Mouse (Mus musculus) heart, embryonic 12.5 days (tissue): ENCODE measurements around the gene Ddx50. TPM values are rescaled to one million over a fixed set of nuclear protein-coding genes. Genes with fewer than 3 reads are reported as not detected.
"Not testable (repeated sequence)": the region's sequence is repeated elsewhere in the genome, so short reads cannot be mapped to it uniquely, and the experiment has no call there.

ENCODE experiments used
- ATAC-seq: fragments of 200-750 bp; cut with Nextera tagmentation; 2 replicates; pipeline ENCODE4 v1.8.0; 2017; ENCODE audit warnings: moderate TSS enrichment, moderate library complexity; ENCODE audit not compliant: insufficient number of reproducible peaks, low FRiP score
- H3K27ac ChIP-seq: fragments of 300-500 bp; sonication (generic); 2 replicates; pipeline ENCODE4 v1.5.1; 2016; ENCODE audit warnings: mild to moderate bottlenecking, moderate library complexity; ENCODE audit not compliant: poor library complexity, severe bottlenecking
- H3K27me3 ChIP-seq: fragments of 300-500 bp; sonication (generic); replicated peaks from 2 replicates; pipeline ENCODE4 v1.6.1; 2016; ENCODE audit warnings: mild to moderate bottlenecking, moderate library complexity
- H3K36me3 ChIP-seq: fragments of 300-500 bp; sonication (generic); 2 replicates; pipeline ENCODE4 v1.6.1; 2016; ENCODE audit warnings: mild to moderate bottlenecking, moderate library complexity
- H3K4me1 ChIP-seq: fragments of 300-500 bp; sonication (generic); replicated peaks from 2 replicates; pipeline ENCODE4 v1.6.1; 2016; ENCODE audit warnings: mild to moderate bottlenecking
- H3K4me2 ChIP-seq: fragments of 300-500 bp; sonication (generic); 2 replicates; pipeline ENCODE4 v1.6.1; 2016; ENCODE audit warnings: mild to moderate bottlenecking, moderate library complexity
- H3K4me3 ChIP-seq: fragments of 300-500 bp; sonication (generic); 2 replicates; pipeline ENCODE4 v1.5.1; 2016; ENCODE audit warnings: mild to moderate bottlenecking
- H3K9ac ChIP-seq: fragments of 300-500 bp; sonication (generic); 2 replicates; pipeline ENCODE4 v1.6.1; 2016; ENCODE audit warnings: mild to moderate bottlenecking, moderate library complexity
- H3K9me3 ChIP-seq: fragments of 300-500 bp; sonication (generic); replicated peaks from 2 replicates; pipeline ENCODE4 v1.6.1; 2016; ENCODE audit warnings: mild to moderate bottlenecking, moderate library complexity
- WGBS: fragments of 180-500 bp; shearing (Covaris S2); methylation state at CpG from one replicate; pipeline ENCODE4 v1.1.7; 2016; 5-methylcytosine and 5-hydroxymethylcytosine counted together
- polyA plus RNA-seq: library from polyadenylated mRNA; unstranded; fragments of >200 nt; fragmentation: Nextera tagmentation; extraction: Ambion mirVana; gene quantifications from 2 replicates; pipeline ENCODE4 v1.2.1, GENCODE M21; 2016

Gene Ddx50
- polyA plus RNA-seq, 1 experiment from 2014 or later, result 112 TPM

DNA sequence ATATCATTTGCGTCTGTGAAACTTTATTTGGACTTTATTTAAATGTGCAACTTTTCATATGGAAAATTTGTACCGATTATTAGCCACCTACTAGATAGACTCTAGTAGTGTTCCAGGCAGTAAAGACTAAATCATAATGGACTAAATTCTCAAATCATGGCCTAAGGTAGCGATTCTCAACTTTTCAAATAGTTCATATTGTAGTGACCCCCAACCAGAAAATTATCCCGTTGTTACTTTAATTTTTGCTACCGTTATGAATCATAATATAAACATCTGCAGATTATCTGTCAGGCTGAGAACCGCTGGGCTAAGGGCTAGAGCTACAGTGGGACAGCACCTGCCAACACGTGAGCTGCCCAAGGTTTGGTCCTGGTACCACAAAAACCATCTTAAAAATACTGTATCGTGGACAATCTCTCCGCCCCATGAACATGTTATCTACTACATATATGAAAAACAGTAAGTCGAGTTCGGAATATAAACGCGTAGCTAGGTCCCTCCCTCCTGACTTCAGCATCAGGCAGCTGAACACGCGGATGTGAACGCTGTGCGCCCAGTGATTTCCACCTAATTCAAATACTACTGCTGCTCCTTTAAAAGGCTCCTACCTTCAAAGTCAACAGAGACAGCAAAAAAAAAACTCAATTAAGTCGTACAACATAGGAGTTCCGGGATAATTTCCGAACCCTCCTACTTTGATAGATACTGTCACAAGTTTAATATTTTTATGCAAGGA, 49.8 kb downstream of the Ddx50 start:
- Histone ChIP-seq H3K36me3 (peaks cover 19% of the 10 kb centered on the region), H3K4me2 (peak overlapping the region; percentile 90), H3K27ac (no peak overlapping the region), H3K27me3 (no peaks in the 10 kb centered on the region), H3K9me3 (no peaks in the 10 kb centered on the region), H3K4me1 (peaks cover 15% of the 10 kb centered on the region; the same call in 1 of the 2 replicates), H3K9ac (peak overlapping the region; percentile 73), H3K4me3 (peak overlapping the region; percentile 68)
- no peak for ATAC-seq
- 10% methylated on average over 20 of the region's 20 CpGs for WGBS

GRCm38 (mm10) chr10:62600056-62600455, 51.0 kb downstream of the Ddx50 start:
- WGBS, result 90% methylated on average over 6 of the region's 6 CpGs
- H3K4me3 ChIP-seq, result no peak overlapping the region
- no peaks in the 10 kb centered on the region for H3K27me3 ChIP-seq
- H3K4me2 ChIP-seq, result no peak overlapping the region
- no peak for ATAC-seq
- H3K9ac ChIP-seq, result no peak overlapping the region
- H3K27ac ChIP-seq, result no peak overlapping the region
- H3K9me3 ChIP-seq, result no peaks in the 10 kb centered on the region
- peaks cover 15% of the 10 kb centered on the region; the same call in 1 of the 2 replicates for H3K4me1 ChIP-seq
- peaks cover 25% of the 10 kb centered on the region for H3K36me3 ChIP-seq

GRCm38 (mm10) chr10:62599311-62599710, 51.7 kb downstream of the Ddx50 start:
- not testable (repeated sequence) for ATAC-seq

DNA sequence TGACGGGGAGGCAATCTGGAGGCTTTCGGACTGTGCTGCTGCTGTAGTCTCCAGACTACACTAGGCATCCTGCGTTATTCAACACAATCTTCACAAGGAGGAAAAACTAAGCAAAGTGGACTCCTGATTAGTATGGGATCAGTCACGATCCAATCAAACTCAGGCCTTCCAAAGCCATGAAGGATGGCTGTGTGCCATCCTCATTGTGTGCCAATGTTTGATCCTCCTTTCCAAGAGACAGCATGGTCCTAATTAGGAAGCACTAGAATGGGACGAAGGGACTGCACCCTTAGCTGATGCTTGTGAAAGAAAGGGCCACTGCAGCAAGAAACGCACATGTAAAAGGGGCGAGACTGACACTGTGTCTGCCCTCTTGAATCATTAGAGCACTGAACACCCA, 58.5 kb downstream of the Ddx50 start:
- 85% methylated on average over 7 of the region's 7 CpGs for WGBS
- H3K4me2 ChIP-seq, result no peak overlapping the region
- peaks cover 83% of the 10 kb centered on the region for H3K36me3 ChIP-seq
- peaks cover 10% of the 10 kb centered on the region for H3K4me1 ChIP-seq
- H3K9me3 ChIP-seq, result no peaks in the 10 kb centered on the region
- no peaks in the 10 kb centered on the region for H3K27me3 ChIP-seq
- H3K4me3 ChIP-seq, result no peak overlapping the region
- no peak for ATAC-seq
- H3K9ac ChIP-seq, result no peak overlapping the region
- H3K27ac ChIP-seq, result no peak overlapping the region

More at GRCm38 (mm10) chr10:62599311-62599710, 51.7 kb downstream of the Ddx50 start:
- not testable (repeated sequence) for H3K27me3 ChIP-seq, H3K9ac ChIP-seq, H3K27ac ChIP-seq, H3K9me3 ChIP-seq, H3K4me2 ChIP-seq, H3K4me3 ChIP-seq
- 96% methylated on average over 3 of the region's 3 CpGs for WGBS
- H3K4me1 ChIP-seq, result peaks cover 15% of the 10 kb centered on the region; the same call in 1 of the 2 replicates
- peaks cover 32% of the 10 kb centered on the region for H3K36me3 ChIP-seq

- Histone ChIP-seq H3K9me3 (no peaks in the 10 kb centered on the region), H3K4me3 (no peak overlapping the region), H3K27ac (no peak overlapping the region), H3K4me1 (peaks cover 10% of the 10 kb centered on the region), H3K27me3 (no peaks in the 10 kb centered on the region), H3K9ac (no peak overlapping the region), H3K36me3 (peaks cover 95% of the 10 kb centered on the region), H3K4me2 (no peak overlapping the region)
- WGBS, result 46% methylated on average over 6 of the region's 6 CpGs
- no peak for ATAC-seq
These were observed 60.8 kb downstream of the Ddx50 start for GRCm38 (mm10) chr10:62590200-62590599.

DNA sequence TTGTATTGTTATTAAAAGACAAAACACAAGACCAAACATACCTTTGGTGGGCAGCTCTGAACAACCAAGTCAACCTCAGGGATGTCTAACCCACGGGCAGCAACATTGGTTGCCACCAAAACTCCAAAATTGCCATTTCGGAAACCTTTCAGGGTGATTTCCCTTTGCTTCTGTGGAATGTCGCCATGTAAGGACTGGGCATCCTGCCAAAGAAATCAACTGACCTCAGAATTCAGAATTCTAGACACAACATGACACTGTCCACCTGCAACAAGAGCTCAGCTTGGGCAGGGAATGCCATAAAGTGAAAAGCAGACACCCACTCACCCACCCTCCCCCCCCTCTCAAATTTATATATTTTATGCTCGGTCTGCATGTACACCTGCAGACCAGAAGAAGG, 62.4 kb downstream of the Ddx50 start:
- peaks cover 10% of the 10 kb centered on the region for H3K4me1 ChIP-seq
- peak; percentile 23; the same call in 1 of the 2 replicates for ATAC-seq
- H3K27ac ChIP-seq, result no peak overlapping the region
- H3K9ac ChIP-seq, result no peak overlapping the region
- H3K9me3 ChIP-seq, result no peaks in the 10 kb centered on the region
- peaks cover 96% of the 10 kb centered on the region for H3K36me3 ChIP-seq
- H3K4me3 ChIP-seq, result no peak overlapping the region
- no peak overlapping the region for H3K4me2 ChIP-seq
- H3K27me3 ChIP-seq, result no peaks in the 10 kb centered on the region
- 66% methylated on average over 4 of the region's 4 CpGs for WGBS

DNA sequence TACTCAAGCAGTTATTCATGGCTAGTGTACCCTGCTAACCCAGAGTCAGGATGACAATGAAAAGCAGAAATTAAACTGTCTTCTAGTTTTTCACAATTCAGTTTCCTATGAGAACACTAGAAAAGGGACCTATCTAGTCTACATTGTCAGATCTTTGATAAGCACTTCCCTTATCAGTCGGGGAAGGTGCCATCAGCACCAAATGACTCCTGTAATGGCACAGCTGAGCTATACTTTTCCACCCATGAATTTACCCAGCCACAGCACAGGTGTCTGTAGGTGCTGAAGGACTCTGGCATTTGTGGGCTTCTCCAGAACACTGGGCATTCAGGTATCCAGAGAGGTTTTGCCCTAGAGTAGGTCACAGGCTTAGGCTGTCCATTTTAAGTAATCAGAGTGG, 67.8 kb downstream of the Ddx50 start:
- Histone ChIP-seq H3K4me3 (no peak overlapping the region), H3K4me2 (no peak overlapping the region), H3K36me3 (peaks cover 80% of the 10 kb centered on the region), H3K9ac (no peak overlapping the region), H3K9me3 (no peaks in the 10 kb centered on the region), H3K4me1 (peaks cover 6% of the 10 kb centered on the region; the same call in 1 of the 2 replicates), H3K27me3 (no peaks in the 10 kb centered on the region), H3K27ac (no peak overlapping the region)
- WGBS, result 66% methylated on average over 1 of the region's 1 CpGs
- ATAC-seq, result no peak

GRCm38 (mm10) chr10:62582701-62583100, 68.3 kb downstream of the Ddx50 start:
- Histone ChIP-seq H3K27me3 (no peaks in the 10 kb centered on the region), H3K27ac (no peak overlapping the region), H3K4me1 (peaks cover 4% of the 10 kb centered on the region), H3K4me3 (no peak overlapping the region), H3K36me3 (peaks cover 75% of the 10 kb centered on the region), H3K9me3 (no peaks in the 10 kb centered on the region), H3K9ac (no peak overlapping the region), H3K4me2 (no peak overlapping the region)
- WGBS, result 79% methylated on average over 7 of the region's 7 CpGs
- ATAC-seq, result no peak

DNA sequence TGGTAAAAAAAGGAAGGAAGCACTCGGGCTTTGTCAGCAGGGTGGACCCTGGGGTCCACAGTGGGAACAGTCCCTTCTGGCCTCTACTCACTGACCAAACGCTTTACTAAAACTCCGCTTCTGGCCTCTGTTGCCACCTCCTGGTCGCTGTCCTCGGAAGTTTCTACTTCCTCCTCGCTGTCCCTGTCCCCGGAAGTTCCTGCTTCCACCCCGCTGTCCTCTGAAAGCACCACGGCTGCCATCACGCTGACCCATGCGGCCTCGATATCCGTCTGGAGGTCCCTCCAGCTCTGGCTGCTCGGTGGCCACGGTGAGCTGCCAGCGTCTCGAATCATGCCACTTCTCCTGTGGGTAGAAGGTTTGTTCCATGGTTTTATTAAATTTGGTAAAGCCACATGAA, 68.8 kb downstream of the Ddx50 start:
- peaks cover 71% of the 10 kb centered on the region for H3K36me3 ChIP-seq
- no peak for ATAC-seq
- H3K9ac ChIP-seq, result no peak overlapping the region
- H3K4me3 ChIP-seq, result no peak overlapping the region
- no peaks in the 10 kb centered on the region for H3K9me3 ChIP-seq
- 87% methylated on average over 17 of the region's 17 CpGs for WGBS
- H3K27ac ChIP-seq, result no peak overlapping the region
- no peak overlapping the region for H3K4me2 ChIP-seq
- no peaks in the 10 kb centered on the region for H3K27me3 ChIP-seq
- H3K4me1 ChIP-seq, result peaks cover 8% of the 10 kb centered on the region

GRCm38 (mm10) chr10:62579129-62579528, 71.9 kb downstream of the Ddx50 start:
- not testable (repeated sequence) for H3K9ac ChIP-seq, H3K27me3 ChIP-seq, H3K4me3 ChIP-seq, H3K9me3 ChIP-seq, ATAC-seq, H3K27ac ChIP-seq, H3K4me2 ChIP-seq
- peaks cover 13% of the 10 kb centered on the region for H3K4me1 ChIP-seq
- 89% methylated on average over 12 of the region's 13 CpGs for WGBS
- H3K36me3 ChIP-seq, result peaks cover 49% of the 10 kb centered on the region

DNA sequence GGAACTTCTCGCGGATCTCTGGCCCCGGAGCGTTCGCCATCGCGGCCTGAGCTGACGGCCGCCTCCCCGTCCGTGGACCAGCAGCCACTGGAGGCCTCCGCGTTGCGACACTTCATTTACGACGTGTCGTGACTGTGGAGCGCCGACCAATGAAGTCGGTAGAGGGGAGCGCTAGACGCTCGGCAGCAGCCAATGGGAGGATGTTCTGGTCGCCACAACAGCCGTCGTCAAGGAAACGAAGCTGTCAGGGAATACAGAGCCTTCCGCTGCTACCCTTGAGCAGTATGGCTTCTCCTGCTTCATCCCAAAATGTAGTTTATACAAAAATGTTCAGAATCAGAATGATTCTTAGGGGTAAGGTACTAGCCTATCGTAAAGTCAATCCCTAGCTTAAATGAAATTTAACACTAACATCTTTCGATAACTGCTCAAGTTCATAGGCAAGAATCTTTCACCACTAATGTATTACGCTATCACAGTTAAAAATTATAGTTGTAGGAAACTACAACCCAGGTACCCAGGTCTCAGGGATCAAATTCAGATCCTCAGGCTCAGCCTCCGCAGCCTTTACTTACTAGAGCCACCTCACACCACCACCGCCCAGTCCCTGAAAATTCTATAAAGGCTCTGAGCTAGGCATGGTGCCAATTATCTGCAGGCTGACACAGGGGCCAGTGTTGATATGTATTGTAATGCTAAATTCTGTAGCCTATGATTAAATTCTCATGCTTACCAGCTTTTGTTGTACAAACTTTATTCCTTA, 72.5 kb downstream of the Ddx50 start, which contains the start of gene Kif1bp:
TSS of gene Kif1bp (minus strand) at position 120 of the 763 bp plus-strand sequence.
- Histone ChIP-seq H3K9ac (peak within 1 kb of the TSS; percentile 79), H3K27ac (peak within 1 kb of the TSS; percentile 12; the same call in 1 of the 2 replicates), H3K4me1 (peaks cover 13% of the 10 kb centered on the region), H3K4me3 (peak within 1 kb of the TSS; percentile 84), H3K9me3 (no peaks in the 10 kb centered on the region), H3K4me2 (peak within 1 kb of the TSS; percentile 97), H3K36me3 (peaks cover 49% of the 10 kb centered on the region), H3K27me3 (no peaks in the 10 kb centered on the region)
- 6% methylated on average over 33 of the region's 33 CpGs for WGBS
- ATAC-seq, result peak; percentile 98
